In genomic region chr3:132713913-132714312, GRCm38 (mm10) we compare ENCODE assay signal across 21 mouse cellular contexts. TPM values are rescaled to one million over a fixed set of nuclear protein-coding genes. Genes with fewer than 3 reads are reported as not detected.
DNase-seq lines count a peak whose midpoint lies in the region; ATAC-seq and TF ChIP-seq lines count a peak whose summit lies in the region.
"Had no signal": no experiment of that assay in that cellular context is flagged by ENCODE, and none has a peak within 500 bp of the region (broad histone marks: within the 10 kb centered on the region; RNA-seq: fewer than 3 reads in every experiment).

No protein-coding gene starts in this region.

- WGBS in limb, embryonic 14.5 days, result 20% methylated on average over 5 of the region's 5 CpGs
- WGBS in limb, embryonic 10.5 days, result 29% methylated on average over 5 of the region's 5 CpGs
- 17% methylated on average over 5 of the region's 5 CpGs for WGBS in kidney, embryonic 16.5 days
- WGBS in forebrain, embryonic 14.5 days, result 89% methylated on average over 5 of the region's 5 CpGs

- no peaks in the 10 kb centered on the region for H3K9me3 ChIP-seq in limb, embryonic 14.5 days (ENCODE audit: control insufficient read depth, low read length)
- no peaks in the 10 kb centered on the region for H3K9me3 ChIP-seq in limb, embryonic 10.5 days (replicated peaks)
- no peaks in the 10 kb centered on the region for H3K9me3 ChIP-seq in kidney, embryonic 16.5 days (ENCODE audit: low read length)
- H3K9me3 ChIP-seq in forebrain, embryonic 14.5 days (replicated peaks; ENCODE audit: control insufficient read depth, low read length), result no peaks in the 10 kb centered on the region
- H3K9me3 ChIP-seq: forebrain, embryonic 12.5 days; hindbrain, embryonic 15.5 days; intestine, embryonic 15.5 days; liver, embryonic 13.5 days; lung, embryonic 15.5 days; neural tube, embryonic 13.5 days had no signal

- H3K27me3 ChIP-seq in limb, embryonic 14.5 days (ENCODE audit: control insufficient read depth, insufficient read depth, low read length), result no peaks in the 10 kb centered on the region
- no peaks in the 10 kb centered on the region for H3K27me3 ChIP-seq in limb, embryonic 10.5 days (ENCODE audit: low read depth, poor library complexity, severe bottlenecking)
- no peaks in the 10 kb centered on the region for H3K27me3 ChIP-seq in kidney, embryonic 16.5 days (ENCODE audit: insufficient read depth, low read length)
- no peaks in the 10 kb centered on the region for H3K27me3 ChIP-seq in forebrain, embryonic 14.5 days (replicated peaks; ENCODE audit: control insufficient read depth, insufficient read depth, low read length)
- H3K27me3 ChIP-seq: forebrain, embryonic 12.5 days; hindbrain, embryonic 15.5 days; intestine, embryonic 15.5 days; liver, embryonic 13.5 days; lung, embryonic 15.5 days; neural tube, embryonic 13.5 days had no signal

- H3K4me2 ChIP-seq in limb, embryonic 14.5 days (replicated peaks; ENCODE audit: low read depth, low read length, severe bottlenecking), result no peak overlapping the region
- no peak overlapping the region for H3K4me2 ChIP-seq in kidney, embryonic 16.5 days (replicated peaks; ENCODE audit: low read depth, low read length)
- H3K4me2 ChIP-seq in forebrain, embryonic 14.5 days (ENCODE audit: low read length), result no peak overlapping the region
- H3K4me2 ChIP-seq: forebrain, embryonic 12.5 days; hindbrain, embryonic 15.5 days; intestine, embryonic 15.5 days; liver, embryonic 13.5 days; lung, embryonic 15.5 days; neural tube, embryonic 13.5 days had no signal

- no peak overlapping the region for H3K4me3 ChIP-seq in limb, embryonic 14.5 days (replicated peaks; ENCODE audit: low read length)
- H3K4me3 ChIP-seq in limb, embryonic 10.5 days, result no peak overlapping the region
- H3K4me3 ChIP-seq in kidney, embryonic 16.5 days (ENCODE audit: low read length), result no peak overlapping the region
- no peak overlapping the region for H3K4me3 ChIP-seq in forebrain, embryonic 14.5 days (ENCODE audit: low read depth, low read length)
- H3K4me3 ChIP-seq: forebrain, embryonic 12.5 days; heart, adult 2 months; hindbrain, embryonic 15.5 days; intestine, embryonic 15.5 days; liver, embryonic 13.5 days; lung, embryonic 15.5 days; neural tube, embryonic 13.5 days had no signal

- no peak for DNase-seq in limb, embryonic 14.5 days (ENCODE audit: low spot score)
- DNase-seq in limb, embryonic 10.5 days (ENCODE audit: low spot score), result no peak
- DNase-seq in embryo, embryonic 11 days, result peak; percentile 37
- DNase-seq in mesoderm, embryonic 11.5 days (ENCODE audit: low read depth, low spot score), result peak; percentile 32
- no peak for DNase-seq in cerebellum, postnatal 14 days
- no peak for DNase-seq in forebrain, embryonic 14.5 days (ENCODE audit: low spot score)
- DNase-seq: B cell, adult 2 months; cerebellum, adult 8-10 months; gastrocnemius, postnatal 10 days; heart, adult 2 months; heart, postnatal 36 days; left cerebral cortex, postnatal 4 days; liver, embryonic 13.5 days; midbrain, embryonic 14.5 days; thymus, postnatal 4 days had no signal

- H3K27ac ChIP-seq in limb, embryonic 14.5 days (replicated peaks; ENCODE audit: low read depth, low read length), result no peak overlapping the region
- no peak overlapping the region for H3K27ac ChIP-seq in limb, embryonic 10.5 days
- 0 out of 2 replicates have a peak overlapping the region, but pooled peaks have one; percentile 11 for H3K27ac ChIP-seq in kidney, embryonic 16.5 days (ENCODE audit: low read length)
- H3K27ac ChIP-seq in forebrain, embryonic 14.5 days (ENCODE audit: low read depth, low read length), result no peak overlapping the region
- H3K27ac ChIP-seq: forebrain, embryonic 12.5 days; heart, adult 2 months; hindbrain, embryonic 15.5 days; intestine, embryonic 15.5 days; liver, embryonic 13.5 days; lung, embryonic 15.5 days; neural tube, embryonic 13.5 days had no signal

- H3K9ac ChIP-seq in limb, embryonic 14.5 days (ENCODE audit: low read depth, low read length, severe bottlenecking), result no peak overlapping the region
- H3K9ac ChIP-seq in kidney, embryonic 16.5 days (replicated peaks; ENCODE audit: low read length), result no peak overlapping the region
- H3K9ac ChIP-seq in forebrain, embryonic 14.5 days (ENCODE audit: low read length), result no peak overlapping the region
- H3K9ac ChIP-seq: forebrain, embryonic 12.5 days; hindbrain, embryonic 15.5 days; intestine, embryonic 15.5 days; liver, embryonic 13.5 days; lung, embryonic 15.5 days; neural tube, embryonic 13.5 days had no signal

- no peak for TF ChIP-seq POLR2A in limb, embryonic 14.5 days (IDR thresholded peaks at IDR 0.05; ENCODE audit: borderline replicate concordance, extremely low read depth, insufficient read depth, insufficient read length)

- H3K36me3 ChIP-seq in limb, embryonic 14.5 days (ENCODE audit: control insufficient read depth, insufficient read depth, low read length), result no peaks in the 10 kb centered on the region; the same call in 1 of the 2 replicates
- H3K36me3 ChIP-seq in limb, embryonic 10.5 days, result peaks cover 16% of the 10 kb centered on the region; the same call in 1 of the 2 replicates
- H3K36me3 ChIP-seq in kidney, embryonic 16.5 days (ENCODE audit: insufficient read depth, low read length), result peaks cover 6% of the 10 kb centered on the region; the same call in 1 of the 2 replicates
- no peaks in the 10 kb centered on the region for H3K36me3 ChIP-seq in forebrain, embryonic 14.5 days (ENCODE audit: control insufficient read depth, insufficient read depth, low read length)
- H3K36me3 ChIP-seq: forebrain, embryonic 12.5 days; intestine, embryonic 15.5 days; lung, embryonic 15.5 days had no signal

- peak; percentile 50; the same call in 1 of the 2 replicates for ATAC-seq in limb, embryonic 14.5 days (ENCODE audit: low FRiP score, low read depth)
- ATAC-seq in kidney, embryonic 16.5 days (ENCODE audit: low FRiP score, low TSS enrichment), result peak; percentile 96
- ATAC-seq in forebrain, embryonic 14.5 days, result no peak
- ATAC-seq: intestine, embryonic 15.5 days had no signal

- H3K4me1 ChIP-seq in limb, embryonic 14.5 days (ENCODE audit: control insufficient read depth, insufficient read depth, low read length), result no peaks in the 10 kb centered on the region
- H3K4me1 ChIP-seq in limb, embryonic 10.5 days, result peaks cover 7% of the 10 kb centered on the region; the same call in 1 of the 2 replicates
- H3K4me1 ChIP-seq in kidney, embryonic 16.5 days (ENCODE audit: insufficient read depth, low read length), result no peaks in the 10 kb centered on the region
- no peaks in the 10 kb centered on the region for H3K4me1 ChIP-seq in forebrain, embryonic 14.5 days (ENCODE audit: control insufficient read depth, insufficient read depth, low read length)
- H3K4me1 ChIP-seq: forebrain, embryonic 12.5 days; hindbrain, embryonic 15.5 days; intestine, embryonic 15.5 days; liver, embryonic 13.5 days; lung, embryonic 15.5 days; neural tube, embryonic 13.5 days had no signal

RNA-seq across cellular contexts. Expression of gene Aimp1, which starts 29.7 kb away (rescaled TPM):
- polyA plus RNA-seq in limb, embryonic 14.5 days (2012; rRNA removed), result 47.8 and 90.4 TPM in 2 replicates
- 85.0 and 89.1 TPM in 2 replicates for polyA plus RNA-seq in limb, embryonic 14.5 days (2014; fragmentation: Nextera tagmentation; extraction: Ambion mirVana)
- polyA plus RNA-seq in limb, embryonic 10.5 days (2016; fragmentation: Nextera tagmentation; extraction: Ambion mirVana), result 75.8 and 83.1 TPM in 2 replicates
- polyA plus RNA-seq in kidney, embryonic 16.5 days (2015; fragmentation: Nextera tagmentation; extraction: Ambion mirVana), result 70.6 and 72.6 TPM in 2 replicates
- polyA plus RNA-seq in forebrain, embryonic 14.5 days (2014; fragmentation: Nextera tagmentation; extraction: Ambion mirVana), result 76.2 and 78.2 TPM in 2 replicates

RNA-seq across cellular contexts. Expression of gene Tbck, which starts 30.0 kb away (rescaled TPM):
- 7.4 and 7.9 TPM in 2 replicates for polyA plus RNA-seq in limb, embryonic 14.5 days (2012; rRNA removed)
- 19.1 and 22.1 TPM in 2 replicates for polyA plus RNA-seq in limb, embryonic 14.5 days (2014; fragmentation: Nextera tagmentation; extraction: Ambion mirVana)
- 17.0 and 23.1 TPM in 2 replicates for polyA plus RNA-seq in limb, embryonic 10.5 days (2016; fragmentation: Nextera tagmentation; extraction: Ambion mirVana)
- polyA plus RNA-seq in kidney, embryonic 16.5 days (2015; fragmentation: Nextera tagmentation; extraction: Ambion mirVana), result 19.1 and 24.1 TPM in 2 replicates
- polyA plus RNA-seq in forebrain, embryonic 14.5 days (2014; fragmentation: Nextera tagmentation; extraction: Ambion mirVana), result 21.9 and 25.3 TPM in 2 replicates

Comparison
In these comparisons a context has a peak if more than half of its experiments do, and no peak if none do; other contexts are left out.
1. DNase-seq: peak in embryo, embryonic 11 days (single experiment) and mesoderm, embryonic 11.5 days (single experiment); none in limb, embryonic 14.5 days (single experiment), limb, embryonic 10.5 days (single experiment), cerebellum, postnatal 14 days (0 of 2) and forebrain, embryonic 14.5 days (single experiment).